Mouse (Mus musculus) thymus, adult 2 months (tissue): ENCODE measurements at regions not wholly inside any gene's neighbourhood (a gene's known extent, or its start where the extent isn't known, plus 50 kb on each side); places are given as distances from the start of the nearest gene placed in this dataset.

ENCODE experiments used
- DNase-seq: peaks from one replicate; pipeline ENCODE4 v3.0.0; 2021
- H3K27ac ChIP-seq: fragments of 200-500 bp; 2 replicates; pipeline ENCODE4 v1.5.1; 2012; ENCODE audit warnings: low read length, control low read depth; ENCODE audit not compliant: control insufficient read depth, insufficient read depth
- H3K27me3 ChIP-seq: fragments of 200-500 bp; 2 replicates; pipeline ENCODE4 v1.6.1; 2012; ENCODE audit warnings: mild to moderate bottlenecking, low read length, moderate library complexity, mixed read lengths; ENCODE audit not compliant: control insufficient read depth, insufficient read depth
- H3K36me3 ChIP-seq: fragments of 200-500 bp; 2 replicates; pipeline ENCODE4 v1.6.1; 2012; ENCODE audit warnings: mild to moderate bottlenecking, low read length, moderate library complexity; ENCODE audit not compliant: control insufficient read depth, insufficient read depth
- H3K4me1 ChIP-seq: fragments of 200-500 bp; replicated peaks from 2 replicates; pipeline ENCODE4 v1.6.1; 2012; ENCODE audit warnings: low read length; ENCODE audit not compliant: control insufficient read depth, insufficient read depth
- H3K4me3 ChIP-seq: fragments of 200-500 bp; 2 replicates; pipeline ENCODE4 v1.5.1; 2012; ENCODE audit warnings: mild to moderate bottlenecking, low read length, control low read depth, moderate library complexity; ENCODE audit not compliant: control insufficient read depth, insufficient read depth
- CTCF ChIP-seq: fragments of 200-500 bp; IDR thresholded peaks from 2 replicates; pipeline ENCODE4 v1.5.1; 2012; ENCODE audit warnings: mild to moderate bottlenecking, control low read depth, low read length, moderate library complexity, borderline replicate concordance; ENCODE audit not compliant: control insufficient read depth, poor library complexity, insufficient read depth; ENCODE audit errors: extremely low read depth
- POLR2A ChIP-seq: fragments of 200-500 bp; IDR thresholded peaks from 2 replicates; pipeline ENCODE4 v1.6.1; 2012; ENCODE audit warnings: mild to moderate bottlenecking, low read length, control low read depth, moderate library complexity; ENCODE audit not compliant: control insufficient read depth, poor library complexity, insufficient read depth; ENCODE audit errors: extremely low read depth
- WGBS: fragments of 180-500 bp; shearing (Covaris S2); methylation state at CpG from one replicate; pipeline ENCODE4 v1.1.7; 2018; 5-methylcytosine and 5-hydroxymethylcytosine counted together

DNA sequence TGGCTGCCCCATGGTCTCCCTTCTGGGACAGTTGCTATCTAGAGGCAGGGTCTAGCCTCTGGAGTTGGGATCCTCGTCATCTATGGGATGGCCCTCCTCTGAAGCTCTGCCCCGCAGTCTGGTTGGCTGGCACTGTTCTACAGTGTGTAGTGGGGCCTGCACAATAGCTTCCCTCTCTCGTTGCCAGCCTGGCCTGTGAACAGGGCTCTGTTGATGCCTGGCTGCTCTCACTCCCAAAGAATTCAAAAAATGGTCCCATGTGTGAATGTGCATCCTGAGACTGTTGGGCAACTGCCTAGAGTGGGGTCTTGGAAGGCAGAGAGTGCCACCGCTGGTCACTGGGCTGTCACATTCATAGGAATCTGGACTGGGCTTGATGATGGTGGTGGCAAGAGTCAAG is 53.8 kb upstream of the Ccnd1 start:
- Histone ChIP-seq H3K36me3 (no peaks in the 10 kb centered on the region), H3K4me1 (0 out of 2 replicates have a peak, but pooled peaks cover 2% of the 10 kb centered on the region), H3K27me3 (no peaks in the 10 kb centered on the region), H3K27ac (no peak overlapping the region), H3K4me3 (no peak overlapping the region)
- DNase-seq = no peak
- WGBS = 96% methylated on average over 4 of the region's 4 CpGs
- TF ChIP-seq POLR2A = no peak
- no peak for TF ChIP-seq CTCF

DNA sequence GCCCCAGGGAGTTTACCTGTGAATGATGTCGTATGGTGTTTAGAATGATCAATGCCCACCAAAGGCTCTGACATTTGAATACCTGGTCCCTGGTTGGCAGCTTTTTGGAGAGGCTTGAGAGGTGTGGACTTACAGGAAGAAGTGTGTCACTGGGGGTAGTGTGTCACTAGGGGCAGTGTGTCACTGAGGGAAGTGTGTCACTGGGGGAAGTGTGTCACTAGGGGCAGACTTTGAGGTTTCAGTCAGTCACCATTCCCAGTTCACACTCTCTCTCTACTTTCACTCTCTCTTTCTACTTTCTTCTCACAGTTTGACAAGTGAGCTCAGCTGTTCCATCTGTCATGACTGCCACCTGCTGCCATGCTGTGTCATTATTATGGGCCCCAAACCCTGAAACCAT is 52.0 kb upstream of the Ccnd1 start:
- Histone ChIP-seq H3K4me3 (no peak overlapping the region), H3K27ac (no peak overlapping the region), H3K36me3 (no peaks in the 10 kb centered on the region), H3K27me3 (no peaks in the 10 kb centered on the region), H3K4me1 (peaks cover 10% of the 10 kb centered on the region)
- no peak for DNase-seq
- WGBS = 96% methylated on average over 1 of the region's 1 CpGs
- TF ChIP-seq POLR2A (no peak), CTCF (no peak)
